In genomic region chr6:118065837-118066198, GRCm38 (mm10) we compare ENCODE assay signal across 8 mouse cellular contexts. TPM values are rescaled to one million over a fixed set of nuclear protein-coding genes. Genes with fewer than 3 reads are reported as not detected.
A peak's percentile ranks its signal among the peaks of the same experiment; 100 is the strongest.
DNase-seq lines count a peak whose midpoint lies in the region; ATAC-seq and TF ChIP-seq lines count a peak whose summit lies in the region.

No protein-coding gene starts in this region.

- peak overlapping the region; percentile 94 for H3K4me2 ChIP-seq in heart, embryonic 16.5 days (ENCODE audit: low read depth, low read length)
- peak overlapping the region; percentile 98 for H3K4me2 ChIP-seq in forebrain, postnatal 0 days (ENCODE audit: low read depth)

- H3K27ac ChIP-seq in heart, embryonic 16.5 days (ENCODE audit: low read length): no peak overlapping the region
- H3K27ac ChIP-seq in ES-E14 (ENCODE audit: insufficient read depth, low read depth, low read length, poor library complexity, severe bottlenecking): peak overlapping the region; percentile 24; the same call in 1 of the 2 replicates
- no peak overlapping the region for H3K27ac ChIP-seq in forebrain, postnatal 0 days (ENCODE audit: low read depth, low read length)

- TF ChIP-seq CTCF in forebrain, postnatal 0 days (IDR thresholded peaks at IDR 0.05; ENCODE audit: low read depth): no peak

- H3K9me3 ChIP-seq in heart, embryonic 16.5 days (replicated peaks; ENCODE audit: control insufficient read depth, low read length): no peaks in the 10 kb centered on the region
- no peaks in the 10 kb centered on the region for H3K9me3 ChIP-seq in ES-E14 (ENCODE audit: control insufficient read depth, insufficient read depth, low read depth, low read length)
- no peaks in the 10 kb centered on the region for H3K9me3 ChIP-seq in forebrain, postnatal 0 days (ENCODE audit: low read length)

- H3K36me3 ChIP-seq in heart, embryonic 16.5 days (ENCODE audit: control insufficient read depth, insufficient read depth): no peaks in the 10 kb centered on the region
- H3K36me3 ChIP-seq in ES-E14 (ENCODE audit: control insufficient read depth, insufficient read depth, low read length, poor library complexity, severe bottlenecking): no peaks in the 10 kb centered on the region
- no peaks in the 10 kb centered on the region for H3K36me3 ChIP-seq in forebrain, postnatal 0 days (ENCODE audit: insufficient read depth)

- peak overlapping the region; percentile 52 for H3K4me3 ChIP-seq in heart, embryonic 16.5 days (ENCODE audit: low read length)
- peak overlapping the region; percentile 64 to 67 for H3K4me3 ChIP-seq in ES-E14 (ENCODE audit: insufficient read depth in 1 of 2, low read depth in 1 of 2, low read length in 2 of 2, poor library complexity in 1 of 2, severe bottlenecking in 1 of 2)
- H3K4me3 ChIP-seq in forebrain, postnatal 0 days (ENCODE audit: low read depth, low read length): peak overlapping the region; percentile 42

- H3K9ac ChIP-seq in heart, embryonic 16.5 days (ENCODE audit: low read length): peak overlapping the region; percentile 53
- H3K9ac ChIP-seq in ES-E14 (ENCODE audit: insufficient read depth, low read depth, low read length, poor library complexity, severe bottlenecking): peak overlapping the region; percentile 6; the same call in 1 of the 2 replicates
- H3K9ac ChIP-seq in forebrain, postnatal 0 days: peak overlapping the region; percentile 44

- H3K4me1 ChIP-seq in heart, embryonic 16.5 days (ENCODE audit: control insufficient read depth, insufficient read depth, low read length): peaks cover 8% of the 10 kb centered on the region; the same call in 1 of the 2 replicates
- peaks cover 0 to 10% of the 10 kb centered on the region in 2 experiments; a peak in 2 of 4 replicates for H3K4me1 ChIP-seq in ES-E14 (ENCODE audit: control insufficient read depth in 2 of 2, insufficient read depth in 2 of 2, low read length in 2 of 2, poor library complexity in 1 of 2)
- peaks cover 14% of the 10 kb centered on the region; the same call in 1 of the 2 replicates for H3K4me1 ChIP-seq in forebrain, postnatal 0 days (ENCODE audit: insufficient read depth)

- in situ Hi-C loops in ES-E14 (cut with MboI; ENCODE audit: low sequenced_read_pairs in 2 of 2, unreplicated experiment in 2 of 2): no loop called here

- peaks cover 14% of the 10 kb centered on the region; the same call in 1 of the 2 replicates for H3K27me3 ChIP-seq in heart, embryonic 16.5 days (ENCODE audit: control insufficient read depth, insufficient read depth, low read length)
- no peaks in the 10 kb centered on the region for H3K27me3 ChIP-seq in forebrain, postnatal 0 days (ENCODE audit: insufficient read depth, low read length)

- DNase-seq in heart, postnatal 4 days: no peak
- DNase-seq in ES-E14 (ENCODE audit: low read depth, low spot score): no peak
- DNase-seq in forebrain, postnatal 0 days: peak; percentile 50
- peak; percentile 34 for DNase-seq in mesoderm, embryonic 11.5 days (ENCODE audit: low read depth, low spot score)
- DNase-seq in ovary, postnatal 36 days (ENCODE audit: low spot score): no peak
- no peak for DNase-seq in testis, postnatal 10 days (ENCODE audit: low spot score)
- no peak for DNase-seq in cerebellum, postnatal 4 days (ENCODE audit: low spot score in 2 of 2)

- WGBS in heart, embryonic 16.5 days: under 1% methylated on average over 11 of the region's 12 CpGs
- 6% methylated on average over 12 of the region's 12 CpGs for WGBS in forebrain, postnatal 0 days

- 0 out of 2 replicates have a peak, but pooled peaks have one; percentile 5 for ATAC-seq in heart, embryonic 16.5 days (replicated peaks; ENCODE audit: extremely low read depth, insufficient read depth, low FRiP score)
- ATAC-seq in forebrain, postnatal 0 days: peak; percentile 79

TF ChIP-seq in ES-E14, 5 proteins besides CTCF, POLR2A, EP300 and RAD21:
- TF ChIP-seq ZC3H11A (IDR thresholded peaks at IDR 0.05; ENCODE audit: borderline replicate concordance, low read depth, low read length) (no peak), CHD2 (IDR thresholded peaks at IDR 0.05; ENCODE audit: low read depth, low read length) (no peak)
TF ChIP-seq in ES-E14: peak in this region for 0.

RNA-seq across cellular contexts. Expression of gene Rasgef1a, which starts 54.6 kb away (rescaled TPM):
- 0.71 and 0.72 TPM in 2 replicates for polyA plus RNA-seq in heart, embryonic 16.5 days (2015; fragmentation: Nextera tagmentation; extraction: Ambion mirVana)
- under 1 TPM; 0.62 to 0.63 TPM for total RNA-seq in heart, postnatal 4 days (2021)
- 0.94 and 1.3 TPM in 2 replicates for total RNA-seq in ES-E14 (2012; rRNA removed)
- 25.2 and 25.4 TPM in 2 replicates for total RNA-seq in forebrain, postnatal 0 days (2014; rRNA removed)
- polyA plus RNA-seq in forebrain, postnatal 0 days (2015; fragmentation: Nextera tagmentation; extraction: Ambion mirVana): 9.1 and 13.1 TPM in 2 replicates

Comparison
In these comparisons a context has a peak if more than half of its experiments do, and no peak if none do; other contexts are left out.
1. DNase-seq: peak in forebrain, postnatal 0 days (single experiment) and mesoderm, embryonic 11.5 days (single experiment); none in heart, postnatal 4 days (single experiment), ES-E14 (single experiment), ovary, postnatal 36 days (single experiment), testis, postnatal 10 days (single experiment) and cerebellum, postnatal 4 days (0 of 2).
2. RNA of gene Rasgef1a, which starts 54.6 kb away (total RNA-seq): 25.2 to 25.4 TPM in forebrain, postnatal 0 days; 0.94 to 1.3 TPM in ES-E14 and 0.62 to 0.63 TPM in heart, postnatal 4 days; every median in the first group is over 10 times any median in the second.
3. Peak in every context shown above with its lines, with median percentiles within 50 percentile points of each other: H3K4me3 ChIP-seq and H3K9ac ChIP-seq.